Mouse (Mus musculus) layer of hippocampus, postnatal 25 days (tissue): ENCODE data around the gene Wdfy4. TPM values are rescaled to one million over a fixed set of nuclear protein-coding genes. Genes with fewer than 3 reads are reported as not detected.

Experiments used
- total RNA-seq, 2 experiments: library from RNA; stranded (reverse); gene quantifications; 2 replicates each; pipeline ENCODE4 v1.2.3; 2021

The Wdfy4 gene
- total RNA-seq, 2 experiments from 2014 or later: 2.2 to 3.2 TPM

Other genes with a start within 250 kb of the Wdfy4 start
- under 1 TPM; 0.23 to 0.59 TPM for gene Lrrc18, start 194.1 kb downstream of the Wdfy4 start, total RNA-seq
- 1 to 10 TPM; 7.5 to 8.4 TPM for gene Arhgap22, start 28.5 kb upstream of the Wdfy4 start, total RNA-seq